Mouse (Mus musculus) forebrain, embryonic 14.5 days (tissue): ENCODE results near the gene Btla. TPM values are rescaled to one million over a fixed set of nuclear protein-coding genes. Genes with fewer than 3 reads are reported as not detected.

ENCODE experiments used
- ATAC-seq: fragments of 200-750 bp; cut with Nextera tagmentation; 2 replicates; pipeline ENCODE4 v1.8.0; 2017; ENCODE audit warnings: mild to moderate bottlenecking, moderate library complexity
- DNase-seq: peaks from one replicate; pipeline ENCODE4 v3.0.0-alpha.2; 2015; ENCODE audit warnings: low spot score
- H3K27ac ChIP-seq: fragments of 300-500 bp; sonication (generic); 2 replicates; pipeline ENCODE4 v1.5.1; 2014; ENCODE audit warnings: low read depth, mild to moderate bottlenecking, control low read depth, low read length, moderate library complexity
- H3K27me3 ChIP-seq: fragments of 300-500 bp; sonication (generic); replicated peaks from 2 replicates; pipeline ENCODE4 v1.6.1; 2014; ENCODE audit warnings: low read length, control low read depth, mixed read lengths; ENCODE audit not compliant: control insufficient read depth, insufficient read depth
- H3K36me3 ChIP-seq: fragments of 300-500 bp; sonication (generic); 2 replicates; pipeline ENCODE4 v1.6.1; 2014; ENCODE audit warnings: low read length, control low read depth; ENCODE audit not compliant: control insufficient read depth, insufficient read depth
- H3K4me1 ChIP-seq: fragments of 300-500 bp; sonication (generic); 2 replicates; pipeline ENCODE4 v1.6.1; 2014; ENCODE audit warnings: antibody characterized with exemption, low read length, control low read depth; ENCODE audit not compliant: control insufficient read depth, insufficient read depth
- H3K4me2 ChIP-seq: fragments of 300-500 bp; sonication (generic); 2 replicates; pipeline ENCODE4 v1.6.1; 2014; ENCODE audit warnings: mild to moderate bottlenecking, control low read depth, low read length
- H3K4me3 ChIP-seq: fragments of 300-500 bp; sonication (generic); 2 replicates; pipeline ENCODE4 v1.5.1; 2014; ENCODE audit warnings: low read depth, low read length, control low read depth
- H3K9ac ChIP-seq: fragments of 300-500 bp; sonication (generic); 2 replicates; pipeline ENCODE4 v1.6.1; 2014; ENCODE audit warnings: mild to moderate bottlenecking, low read length, control low read depth, moderate library complexity
- H3K9me3 ChIP-seq: fragments of 300-500 bp; sonication (generic); replicated peaks from 2 replicates; pipeline ENCODE4 v1.6.1; 2016; ENCODE audit warnings: low read length, control low read depth, mixed read lengths; ENCODE audit not compliant: control insufficient read depth
- WGBS: fragments of 180-500 bp; shearing (Covaris S2); extraction: QIAGEN DNeasy Blood & Tissue Kit; methylation state at CpG from one replicate; pipeline ENCODE4 v1.1.7; 2014; 5-methylcytosine and 5-hydroxymethylcytosine counted together
- polyA plus RNA-seq: library from polyadenylated mRNA; unstranded; fragments of >200 nt; fragmentation: Nextera tagmentation; extraction: Ambion mirVana; gene quantifications from 2 replicates; pipeline ENCODE4 v1.2.1, GENCODE M21; 2014

The Btla gene
- polyA plus RNA-seq, 1 experiment from 2014 or later = 0.13 TPM

DNA sequence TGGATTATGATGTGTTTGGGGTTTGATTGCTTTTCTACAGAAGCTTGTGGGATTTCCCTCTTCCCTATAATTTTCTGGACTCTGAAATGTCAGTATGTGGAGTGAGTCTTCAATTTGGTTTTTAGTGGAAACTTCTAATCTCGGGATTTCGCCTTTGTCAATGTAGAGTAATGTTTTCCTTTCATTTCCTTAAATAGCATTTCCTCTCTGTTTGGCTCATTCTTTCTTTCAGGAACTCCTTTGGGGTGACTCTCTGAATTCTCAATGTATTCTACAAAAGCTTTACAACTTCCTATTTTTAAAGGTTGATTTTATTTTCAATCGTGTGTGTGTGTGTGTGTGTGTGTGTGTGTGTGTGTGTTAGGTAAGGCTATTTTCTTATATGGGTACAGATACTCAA, 73.7 kb downstream of the Btla start:
- H3K36me3 ChIP-seq = no peaks in the 10 kb centered on the region
- ATAC-seq (no peak), DNase-seq (no peak)
- no peak overlapping the region for H3K27ac ChIP-seq
- H3K4me2 ChIP-seq = no peak overlapping the region
- no peak overlapping the region for H3K4me3 ChIP-seq
- WGBS = 78% methylated on average over 3 of the region's 3 CpGs
- H3K9ac ChIP-seq = no peak overlapping the region
- H3K4me1 ChIP-seq = no peaks in the 10 kb centered on the region
- no peaks in the 10 kb centered on the region for H3K9me3 ChIP-seq
- no peaks in the 10 kb centered on the region for H3K27me3 ChIP-seq

Other genes starting within 250 kb of the Btla start
- gene Ccdc80, start 130.9 kb upstream of the Btla start, polyA plus RNA-seq = 14.1 and 22.6 TPM in 2 replicates
- gene Slc35a5, start 65.6 kb upstream of the Btla start, polyA plus RNA-seq = 24.4 and 31.5 TPM in 2 replicates
- gene Atg3, start 65.5 kb upstream of the Btla start, polyA plus RNA-seq = 41.2 and 47.7 TPM in 2 replicates
- gene Cd200, start 184.7 kb downstream of the Btla start, polyA plus RNA-seq = 209 and 237 TPM in 2 replicates